Mouse (Mus musculus): ENCODE data around the gene Dnajb8. TPM values are rescaled to one million over a fixed set of nuclear protein-coding genes. Genes with fewer than 3 reads are reported as not detected.

Dnajb8 gene
- total RNA-seq, 2 experiments from 2014 or later: not detected

DNA sequence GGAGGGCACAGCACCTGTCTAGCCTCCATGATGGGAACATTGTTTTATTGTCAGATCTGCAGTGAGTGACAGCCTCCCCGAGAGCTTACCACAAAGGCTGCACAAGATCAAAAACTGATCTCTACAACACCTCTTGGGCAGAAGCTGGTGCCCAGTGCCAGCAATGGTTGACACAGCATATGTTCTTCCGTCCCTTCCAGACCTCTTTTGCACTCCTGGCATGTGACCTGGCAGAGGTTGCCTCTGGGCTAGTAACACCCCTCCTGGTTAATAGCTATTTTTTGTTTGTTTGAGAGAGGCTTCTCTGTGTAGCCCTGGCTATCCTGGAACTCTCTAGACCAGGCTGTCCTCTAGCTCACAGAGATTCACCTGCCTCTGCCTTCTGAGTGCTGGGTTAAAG, 56.1 kb downstream of the Dnajb8 start:
- no peak for DNase-seq (ENCODE audit: low spot score)

DNA sequence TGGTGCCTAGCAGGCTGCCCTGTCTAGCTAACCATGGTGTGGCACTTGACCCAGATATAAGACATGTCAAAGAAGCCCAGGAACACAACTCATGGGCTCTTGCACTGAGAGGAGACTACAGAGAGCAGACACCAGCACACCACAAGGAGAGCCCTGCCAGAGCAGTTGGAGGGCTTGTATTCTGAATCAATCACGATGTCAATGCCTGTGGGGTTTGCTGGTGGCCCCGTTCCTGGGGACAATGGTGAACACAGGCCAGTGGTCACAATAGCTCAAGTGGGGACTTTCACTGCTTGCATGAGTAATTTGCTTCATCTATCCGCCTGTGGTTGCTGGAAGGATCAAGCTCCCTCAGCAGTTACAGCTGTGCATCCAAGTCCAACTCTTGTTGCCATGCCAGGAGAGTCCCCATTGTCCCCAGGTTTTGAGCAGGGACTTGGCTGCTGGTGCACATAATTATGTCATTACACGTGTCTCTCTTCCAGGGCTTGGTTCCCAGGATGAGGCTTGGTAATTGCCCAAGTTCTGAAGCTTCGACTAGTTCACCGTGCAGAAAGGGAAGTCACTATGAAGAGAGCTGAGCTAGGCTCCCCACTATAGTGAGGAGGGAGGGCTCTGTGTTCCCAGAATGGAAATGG, 68.2 kb downstream of the Dnajb8 start:
- DNase-seq (ENCODE audit: low spot score): peak; percentile 57

DNA sequence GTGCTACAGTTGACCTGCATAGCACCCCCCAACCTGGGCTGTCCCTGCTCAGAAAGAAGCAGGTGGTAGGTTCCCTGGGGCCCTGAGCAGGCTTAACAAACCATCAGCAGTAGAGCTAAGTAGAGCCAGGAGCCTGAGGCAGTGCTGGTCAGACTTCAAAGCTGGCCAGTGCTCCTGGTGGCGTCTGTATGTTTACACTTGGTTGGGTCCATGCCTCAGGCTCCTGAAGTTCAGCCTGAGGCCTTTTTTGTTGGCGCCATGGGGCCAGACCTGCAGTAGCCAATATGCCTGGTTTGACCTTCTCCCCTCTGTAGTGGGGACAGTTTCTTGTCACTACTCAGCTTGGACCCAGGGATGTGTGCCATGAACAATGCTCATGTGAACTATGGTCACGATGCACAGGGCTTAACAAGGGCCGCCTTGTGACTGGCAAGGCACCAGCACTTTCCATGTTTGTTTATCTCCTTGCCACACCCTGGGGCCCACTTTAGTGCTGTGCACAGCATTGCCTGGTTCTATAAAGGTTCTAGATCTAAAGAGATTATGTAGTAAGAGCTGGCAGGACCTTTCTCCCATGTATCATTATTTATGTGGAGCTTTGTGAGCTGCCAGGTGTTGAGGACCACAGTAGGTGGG, 70.3 kb downstream of the Dnajb8 start:
- no peak for DNase-seq (ENCODE audit: low spot score)

DNA sequence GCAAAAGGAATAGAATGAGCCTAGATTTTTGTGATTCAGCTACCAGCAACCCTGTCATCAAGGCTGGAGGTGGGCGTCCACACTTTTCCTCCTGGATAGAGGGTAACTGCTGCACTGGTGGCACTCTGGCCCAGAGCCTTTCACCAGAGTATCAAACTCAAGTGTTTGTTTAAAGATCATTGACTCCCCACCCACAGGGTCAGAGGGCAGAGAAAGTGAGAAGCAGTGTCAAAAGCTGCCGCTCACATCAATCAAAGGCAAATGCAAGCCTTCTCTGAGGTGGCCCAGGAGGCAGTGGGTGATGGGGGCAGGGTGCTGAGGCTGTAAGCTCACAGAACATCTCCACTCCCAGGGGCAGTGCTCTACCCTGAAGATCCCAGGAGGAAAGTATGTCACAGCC, 77.4 kb downstream of the Dnajb8 start:
- DNase-seq (ENCODE audit: low spot score): no peak

DNA sequence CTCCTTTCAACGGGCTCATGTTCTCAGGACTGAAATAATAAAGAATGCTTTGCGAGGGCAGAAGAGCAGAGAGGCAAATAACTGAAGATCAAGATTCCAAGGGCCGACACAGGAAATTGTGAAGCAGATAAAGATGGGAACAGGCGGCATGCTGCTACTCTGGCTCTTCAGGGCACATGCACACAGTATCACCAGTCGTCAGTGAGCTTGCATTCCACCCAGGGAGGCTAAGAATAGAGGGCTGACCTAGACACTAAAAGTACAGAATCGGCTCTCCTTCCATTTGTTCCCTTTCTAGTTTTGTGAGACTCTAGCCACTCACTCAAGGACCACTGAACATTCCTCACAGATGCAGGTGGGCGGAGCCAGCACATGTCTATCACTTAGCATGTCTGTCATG, 79.2 kb downstream of the Dnajb8 start:
- no peak for DNase-seq (ENCODE audit: low spot score)

Other genes starting within 250 kb of the Dnajb8 start
- gene H1fx, start 240.6 kb upstream of the Dnajb8 start, total RNA-seq (2021): under 1 TPM; 0.62 TPM
- gene Rab7, start 177.0 kb upstream of the Dnajb8 start, total RNA-seq (2021): 100 to 1,000 TPM; 263 to 266 TPM
- gene Rpn1, start 137.8 kb upstream of the Dnajb8 start, total RNA-seq (2021): 10 to 100 TPM; 79.2 to 85.8 TPM
- 1 to 10 TPM; 5.7 to 6.6 TPM for gene Gata2, start 28.4 kb upstream of the Dnajb8 start, total RNA-seq (2021)
- gene Eefsec, start 224.3 kb downstream of the Dnajb8 start, total RNA-seq (2021): 1 to 10 TPM; 7.1 to 7.6 TPM
- 10 to 100 TPM; 21.9 to 23.9 TPM for gene Ruvbl1, start 243.1 kb downstream of the Dnajb8 start, total RNA-seq (2021)